Mouse (Mus musculus): ENCODE results near the gene Smad3.

DNA sequence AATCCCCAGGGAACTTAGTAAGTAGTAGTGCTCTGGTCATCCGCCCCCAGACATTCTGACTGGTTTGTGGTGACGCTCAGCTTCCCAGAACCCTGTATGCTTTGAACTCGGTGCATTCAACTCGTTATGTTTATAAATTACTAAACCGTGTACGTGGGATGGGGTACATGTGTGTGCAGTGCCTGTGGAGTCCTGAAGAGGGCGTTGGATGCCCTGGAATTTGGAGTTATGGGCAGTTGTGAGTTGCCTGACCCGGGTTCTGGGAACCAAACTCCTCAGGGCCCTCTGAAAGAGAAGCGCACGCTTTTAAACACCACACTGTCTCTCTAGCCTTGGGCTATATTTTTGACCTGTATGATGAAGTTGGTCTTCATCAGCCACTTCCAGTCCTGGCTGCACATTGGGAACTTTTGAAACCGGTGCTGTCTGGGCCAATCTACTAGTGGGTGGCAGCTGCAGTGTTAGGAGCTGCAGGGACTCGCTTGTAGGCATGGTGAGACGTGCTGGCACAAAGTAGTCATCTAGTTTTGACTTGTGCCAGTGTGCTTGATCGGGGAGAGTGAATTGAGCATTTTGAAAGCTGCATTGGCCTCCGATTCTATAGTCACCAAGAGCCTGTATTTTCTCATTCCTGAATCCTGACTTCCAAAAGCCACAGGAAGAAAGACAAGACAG is 133.8 kb downstream of the Smad3 start:
- TF ChIP-seq CTCF (IDR thresholded peaks at IDR 0.05; ENCODE audit: insufficient read depth, low read depth, low read length): no peak
- no peak for TF ChIP-seq POLR2A (IDR thresholded peaks at IDR 0.05; ENCODE audit: insufficient read depth, low read depth, low read length)
